Mouse (Mus musculus): ENCODE results near the gene Bnip1.

Gene Bnip1

GRCm38 (mm10) chr17:26840922-26841731 lies 60.3 kb downstream of the Bnip1 start:
- DNase-seq, result no peak

- no peak for DNase-seq
Measured at GRCm38 (mm10) chr17:26841981-26842380, 61.1 kb downstream of the Bnip1 start.

Data from layer of hippocampus, adult 9-11 months (tissue).